Mouse (Mus musculus) left cerebral cortex, adult 2 months (tissue): ENCODE measurements around the gene Rapgef1. TPM values are rescaled to one million over a fixed set of nuclear protein-coding genes. Genes with fewer than 3 reads are reported as not detected.

Experiments
- DNase-seq, 2 experiments: peaks; one replicate each; pipeline ENCODE4 v3.0.0; 2021 to 2022; ENCODE audit warnings: low spot score in 2 of 2, mixed read lengths in 1 of 2; ENCODE audit errors: extremely low spot score in 1 of 2
- H3K27ac ChIP-seq: fragments of 200-600 bp; 2 replicates; pipeline ENCODE4 v1.8.1; 2022
- H3K4me3 ChIP-seq: fragments of 200-600 bp; 2 replicates; pipeline ENCODE4 v1.8.1; 2022
- CTCF ChIP-seq: fragments of 200-600 bp; IDR thresholded peaks from 2 replicates; pipeline ENCODE4 v1.8.1; 2022; ENCODE audit warnings: antibody characterized with exemption, mild to moderate bottlenecking, moderate library complexity
- intact Hi-C: fragments of 180-260 bp; cut with DNase I; formaldehyde crosslinking; loops from one replicate; pipeline ENCODE4 v1.15.1; 2025
- total RNA-seq, 2 experiments: library from RNA; stranded (reverse); gene quantifications; 2 replicates each; pipeline ENCODE4 v1.2.3; 2021

Rapgef1 gene
- total RNA-seq, 2 experiments from 2014 or later = 102 to 108 TPM

DNA sequence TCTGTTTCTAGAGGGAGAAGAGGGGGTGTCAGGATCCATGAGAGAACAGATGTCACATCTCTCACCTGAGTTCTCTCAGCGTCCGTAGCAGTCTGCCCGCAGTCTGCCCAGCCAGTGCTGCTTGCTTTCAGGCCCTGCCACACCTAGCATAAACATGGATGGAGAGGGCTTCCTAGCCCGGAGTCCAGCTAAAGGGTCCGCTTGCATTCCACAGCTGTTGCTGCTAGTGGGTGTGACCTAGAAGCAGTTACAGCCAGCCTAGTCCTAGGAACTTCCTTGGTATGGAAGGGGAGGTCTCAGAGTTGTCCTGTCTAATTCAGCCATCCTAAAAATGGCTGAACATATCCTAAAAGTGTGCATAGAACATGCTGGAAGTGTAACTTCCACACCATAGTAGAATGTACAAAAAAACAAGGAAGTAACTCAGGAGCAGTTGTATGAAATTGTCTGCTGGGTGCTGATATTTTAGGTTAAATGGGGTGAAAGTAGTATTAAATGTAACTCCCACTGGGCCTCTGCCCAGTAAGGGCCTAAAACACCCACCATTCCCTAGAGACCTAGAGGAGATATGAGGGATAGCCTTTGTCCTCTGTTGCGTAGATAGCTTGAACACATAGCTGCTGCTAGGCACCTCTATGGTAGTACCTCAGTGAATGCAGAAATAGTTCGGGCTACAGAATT is 48.6 kb downstream of the Rapgef1 start:
- intact Hi-C loops = loop anchor here (2.0 kb wide), 1 partner anchor 47 kb away; no protein-coding TSS in a partner anchor
- H3K27ac ChIP-seq = no peak overlapping the region; the same call in 1 of the 2 replicates
- TF ChIP-seq CTCF = no peak

GRCm38 (mm10) chr2:29668963-29669362 is 49.4 kb downstream of the Rapgef1 start:
- H3K4me3 ChIP-seq = no peak overlapping the region
- no peak for TF ChIP-seq CTCF
- intact Hi-C loops = loop anchor here (2.0 kb wide), 1 partner anchor 48 kb away; no protein-coding TSS in a partner anchor
- DNase-seq = no peak
- H3K27ac ChIP-seq = peak overlapping the region; percentile 80

More for the DNA sequence above, 48.6 kb downstream of the Rapgef1 start:
- H3K4me3 ChIP-seq = no peak overlapping the region
- no peak for DNase-seq

DNA sequence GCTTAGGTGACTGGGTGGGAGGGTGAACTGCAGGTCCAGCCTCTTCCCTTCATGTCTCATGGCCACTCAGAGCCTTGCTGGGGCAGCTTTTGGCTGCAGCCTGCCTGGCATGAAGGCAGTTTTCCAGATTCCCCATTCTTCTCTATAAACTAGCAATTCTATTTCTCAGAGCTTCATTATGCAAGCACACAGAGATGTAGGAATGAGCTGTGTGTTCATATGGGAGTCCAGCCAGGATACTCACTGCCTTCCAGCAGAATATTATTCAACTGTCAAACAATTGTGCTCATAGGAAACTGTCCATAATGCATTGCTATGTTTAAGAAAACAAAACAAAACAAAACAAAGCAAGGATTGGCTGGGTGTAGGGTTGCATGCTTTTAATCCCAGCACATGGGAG is 50.2 kb downstream of the Rapgef1 start:
- intact Hi-C loops = loop anchor here (2.0 kb wide), 1 partner anchor 49 kb away; no protein-coding TSS in a partner anchor
- H3K4me3 ChIP-seq = no peak overlapping the region
- no peak for DNase-seq
- H3K27ac ChIP-seq = peak overlapping the region; percentile 80
- no peak for TF ChIP-seq CTCF

- DNase-seq = peak in 1 of 2 experiments; percentile 48
- intact Hi-C loops = no loop called here
- no peak overlapping the region for H3K4me3 ChIP-seq
- TF ChIP-seq CTCF = peak; percentile 58
- peak overlapping the region; percentile 80 for H3K27ac ChIP-seq
Measured at GRCm38 (mm10) chr2:29670231-29670991, 50.9 kb downstream of the Rapgef1 start.

- Histone ChIP-seq H3K4me3 (no peak overlapping the region), H3K27ac (peak overlapping the region; percentile 56)
- no peak for DNase-seq
- intact Hi-C loops = no loop called here
- no peak for TF ChIP-seq CTCF
Measured at GRCm38 (mm10) chr2:29671374-29671773, 51.9 kb downstream of the Rapgef1 start.

DNA sequence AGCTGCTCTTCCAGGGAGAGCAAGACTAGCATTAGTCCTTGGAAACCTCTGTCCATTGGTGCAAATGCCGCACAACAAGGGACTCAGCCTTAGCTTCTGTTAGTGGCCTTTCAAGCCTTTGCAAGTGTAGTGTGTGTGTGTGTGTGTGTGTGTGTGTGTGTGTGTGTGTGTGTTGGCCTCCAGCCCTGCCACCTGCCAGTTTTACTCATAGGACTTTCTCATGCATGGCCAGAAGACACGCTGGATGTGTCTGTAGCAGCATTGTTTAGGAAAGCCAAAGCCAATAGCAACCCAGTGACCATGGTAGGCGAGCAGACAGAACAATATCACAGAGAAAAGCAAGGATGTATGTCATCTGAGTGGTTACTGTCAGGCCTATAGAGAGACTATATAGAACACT is 52.3 kb downstream of the Rapgef1 start:
- TF ChIP-seq CTCF = no peak
- intact Hi-C loops = no loop called here

DNA sequence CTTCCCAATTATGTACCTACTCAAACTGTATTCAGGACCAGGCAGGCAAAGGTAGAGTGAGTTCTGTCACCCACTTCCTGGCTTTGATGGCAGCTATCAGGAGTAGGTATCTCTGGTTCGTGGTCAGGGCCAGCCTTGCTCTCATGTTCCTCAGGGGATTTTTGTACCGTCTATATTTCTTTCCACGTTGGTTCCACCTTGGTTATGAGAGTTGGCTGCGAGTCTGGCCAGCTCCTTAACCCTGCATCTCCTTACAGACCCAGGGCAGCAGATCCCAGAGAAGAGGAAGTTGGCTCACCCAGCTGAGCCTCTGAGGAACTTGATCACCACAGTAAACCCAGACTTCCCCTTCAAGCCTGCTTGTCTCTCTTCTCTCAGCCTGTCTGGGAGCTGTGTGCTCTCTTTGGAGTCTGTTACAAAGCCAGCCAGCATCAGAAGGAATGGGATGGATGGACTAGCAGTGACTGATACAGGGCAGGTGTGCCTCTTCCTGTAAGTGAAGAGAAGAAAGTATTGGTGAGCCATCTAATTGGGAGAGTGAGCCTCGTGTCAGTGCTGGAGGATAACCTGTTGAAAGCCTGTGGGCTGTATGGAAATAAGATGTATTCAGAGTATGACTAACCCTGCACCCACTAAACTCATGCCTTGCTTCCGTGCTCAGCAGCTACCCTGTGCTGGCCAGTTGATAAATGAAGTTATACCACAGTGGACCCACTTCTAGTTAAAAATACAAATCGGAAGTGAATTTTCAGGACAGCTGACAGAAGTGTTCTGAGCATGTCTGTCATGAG is 53.4 kb downstream of the Rapgef1 start:
- DNase-seq = no peak
- no peak overlapping the region for H3K4me3 ChIP-seq
- no peak for TF ChIP-seq CTCF
- no peak overlapping the region for H3K27ac ChIP-seq
- intact Hi-C loops = no loop called here

More for the DNA sequence above, 52.3 kb downstream of the Rapgef1 start:
- Histone ChIP-seq H3K4me3 (no peak overlapping the region), H3K27ac (no peak overlapping the region; the same call in 1 of the 2 replicates)
- DNase-seq = no peak

DNA sequence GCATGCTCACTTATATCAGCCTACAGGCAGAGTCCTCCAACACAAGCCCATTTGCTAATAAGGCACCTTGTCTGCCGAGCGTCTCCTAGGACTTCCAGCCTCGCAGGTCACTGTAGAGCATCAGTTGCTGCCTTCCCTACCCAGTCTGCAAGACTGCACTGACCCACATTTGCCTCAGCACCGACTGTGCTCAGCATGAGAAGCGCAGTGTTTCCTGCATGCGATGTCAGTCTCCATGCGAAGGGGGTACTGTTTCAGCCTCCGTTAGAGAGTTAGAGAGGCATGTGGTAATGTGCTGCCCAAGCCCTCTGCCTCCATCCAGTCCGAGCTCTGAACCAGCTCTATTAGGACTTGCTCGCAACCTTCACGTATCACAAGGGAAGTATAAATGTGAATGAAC is 54.6 kb downstream of the Rapgef1 start:
- intact Hi-C loops = no loop called here
- DNase-seq = no peak
- no peak overlapping the region; the same call in 1 of the 2 replicates for H3K27ac ChIP-seq
- no peak for TF ChIP-seq CTCF
- no peak overlapping the region for H3K4me3 ChIP-seq

DNA sequence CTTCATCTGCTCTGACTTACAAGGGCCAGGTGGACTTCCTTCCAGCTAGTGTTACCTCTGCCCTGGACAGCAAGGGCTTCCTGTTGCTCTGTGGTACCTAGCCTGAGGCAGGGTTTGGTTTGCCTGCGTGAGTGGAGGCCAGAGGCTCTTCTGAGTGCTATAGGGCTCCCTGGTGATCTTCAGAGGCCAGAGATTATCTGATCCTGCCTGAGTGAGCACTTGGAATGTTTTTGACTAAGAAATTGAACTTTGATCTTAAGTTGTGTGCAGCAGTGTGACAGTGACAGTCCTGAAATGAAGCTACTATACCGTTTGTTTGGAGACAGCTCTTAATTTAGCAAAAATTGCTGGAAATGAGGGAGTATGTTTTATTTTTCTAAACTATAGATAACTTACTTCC is 55.0 kb downstream of the Rapgef1 start:
- intact Hi-C loops = no loop called here
- H3K27ac ChIP-seq = no peak overlapping the region; the same call in 1 of the 2 replicates
- no peak for TF ChIP-seq CTCF
- H3K4me3 ChIP-seq = no peak overlapping the region
- no peak for DNase-seq

- no peak for DNase-seq
- no peak for TF ChIP-seq CTCF
- Histone ChIP-seq H3K27ac (no peak overlapping the region), H3K4me3 (no peak overlapping the region)
- intact Hi-C loops = no loop called here
Measured at GRCm38 (mm10) chr2:29675846-29676245, 56.3 kb downstream of the Rapgef1 start.

GRCm38 (mm10) chr2:29676513-29676912 is 57.0 kb downstream of the Rapgef1 start:
- intact Hi-C loops = no loop called here
- TF ChIP-seq CTCF = no peak
- H3K27ac ChIP-seq = no peak overlapping the region
- no peak for DNase-seq
- H3K4me3 ChIP-seq = no peak overlapping the region

GRCm38 (mm10) chr2:29677842-29678241 is 58.3 kb downstream of the Rapgef1 start:
- H3K27ac ChIP-seq = no peak overlapping the region
- intact Hi-C loops = no loop called here
- no peak for TF ChIP-seq CTCF
- no peak for DNase-seq
- no peak overlapping the region for H3K4me3 ChIP-seq
